Mouse (Mus musculus) gastrocnemius, postnatal 36 days (tissue): Measurements from ENCODE around the gene Mapk1ip1. TPM values are rescaled to one million over a fixed set of nuclear protein-coding genes. Genes with fewer than 3 reads are reported as not detected.

ENCODE experiments used
- DNase-seq, 2 experiments: peaks; one replicate each; pipeline ENCODE4 v3.0.0; 2022
- intact Hi-C: fragments of 180-260 bp; cut with DNase I; formaldehyde crosslinking; loops from one replicate; pipeline ENCODE4 v1.15.1; 2025
- long read RNA-seq, 2 experiments: library from polyadenylated mRNA; stranded (forward); transcript quantifications; one replicate each; pipeline ENCODE4 v2.0.0; 2021
- total RNA-seq, 2 experiments: library from RNA; stranded (reverse); gene quantifications; 2 replicates each; pipeline ENCODE4 v1.2.3; 2021

Gene Mapk1ip1
- total RNA-seq, result 10 to 100 TPM; 18.8 to 27.0 TPM
- long read RNA-seq, experiment 1, transcript Mapk1ip1-201 (2 exons, 1,502 nt), result major isoform, 15 of 37 reads
- long read RNA-seq, experiment 1, partial matches to known transcripts, result 0 of 37 reads
- long read RNA-seq, experiment 1, other reads (novel, unspliced or antisense), result 18 of 37 reads
- long read RNA-seq, experiment 2, transcript Mapk1ip1-201 (2 exons, 1,502 nt), result major isoform, 35 of 62 reads
- long read RNA-seq, experiment 2, transcript Mapk1ip1-202 (2 exons, 1,350 nt), result minor isoform, 6 of 62 reads
- long read RNA-seq, experiment 2, partial matches to known transcripts, result 0 of 62 reads
- long read RNA-seq, experiment 2, other reads (novel, unspliced or antisense), result 21 of 62 reads

DNA sequence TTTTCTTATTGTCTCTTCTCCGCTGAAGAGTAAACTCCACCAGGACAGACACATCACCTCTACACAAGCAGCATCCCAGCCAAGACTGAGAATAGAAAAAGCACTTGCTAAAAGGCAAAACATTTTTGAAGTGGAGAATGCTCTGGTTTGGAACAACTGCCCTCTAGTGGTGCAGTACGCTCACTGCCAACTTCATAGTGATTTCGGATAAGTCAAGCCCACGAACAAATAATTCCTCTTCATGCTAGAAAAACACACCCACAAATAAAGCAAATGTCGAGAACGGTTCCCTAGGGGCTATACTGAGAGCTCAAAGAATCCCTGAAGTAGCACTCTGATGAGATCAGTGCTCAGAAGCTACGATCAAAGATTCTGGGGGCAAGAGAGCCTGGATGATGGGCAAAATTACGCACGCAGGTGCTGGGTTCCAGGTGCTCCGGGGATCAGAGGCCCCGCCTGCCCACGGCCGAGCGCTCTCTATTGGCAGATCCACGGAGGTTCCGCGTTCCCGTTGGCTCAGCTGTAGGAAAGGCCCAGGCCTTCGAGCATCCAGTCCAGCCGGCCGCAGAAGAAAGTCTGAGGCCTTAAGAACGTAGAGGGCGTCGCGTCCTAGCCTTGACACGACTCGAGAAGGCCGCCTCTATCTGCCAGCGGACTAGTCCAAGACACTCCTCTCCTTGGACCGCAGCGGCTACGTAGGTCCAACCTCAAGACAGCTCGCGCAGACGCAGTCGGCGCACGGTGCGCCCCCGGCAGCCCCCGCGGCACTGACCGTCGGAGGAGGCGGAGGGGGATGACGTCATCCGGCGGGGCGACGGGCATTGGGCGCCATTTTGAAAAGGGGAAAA, at the start of gene Mapk1ip1, which contains the start of gene Ppp2r2d:
Gene Mapk1ip1 (minus strand): TSS at position 730 of the 848 bp plus-strand sequence.
Gene Ppp2r2d (plus strand): TSS at position 536 of the 848 bp plus-strand sequence.
- intact Hi-C loops, result no loop called here
- DNase-seq, result peak; percentile 93 to 97

DNA sequence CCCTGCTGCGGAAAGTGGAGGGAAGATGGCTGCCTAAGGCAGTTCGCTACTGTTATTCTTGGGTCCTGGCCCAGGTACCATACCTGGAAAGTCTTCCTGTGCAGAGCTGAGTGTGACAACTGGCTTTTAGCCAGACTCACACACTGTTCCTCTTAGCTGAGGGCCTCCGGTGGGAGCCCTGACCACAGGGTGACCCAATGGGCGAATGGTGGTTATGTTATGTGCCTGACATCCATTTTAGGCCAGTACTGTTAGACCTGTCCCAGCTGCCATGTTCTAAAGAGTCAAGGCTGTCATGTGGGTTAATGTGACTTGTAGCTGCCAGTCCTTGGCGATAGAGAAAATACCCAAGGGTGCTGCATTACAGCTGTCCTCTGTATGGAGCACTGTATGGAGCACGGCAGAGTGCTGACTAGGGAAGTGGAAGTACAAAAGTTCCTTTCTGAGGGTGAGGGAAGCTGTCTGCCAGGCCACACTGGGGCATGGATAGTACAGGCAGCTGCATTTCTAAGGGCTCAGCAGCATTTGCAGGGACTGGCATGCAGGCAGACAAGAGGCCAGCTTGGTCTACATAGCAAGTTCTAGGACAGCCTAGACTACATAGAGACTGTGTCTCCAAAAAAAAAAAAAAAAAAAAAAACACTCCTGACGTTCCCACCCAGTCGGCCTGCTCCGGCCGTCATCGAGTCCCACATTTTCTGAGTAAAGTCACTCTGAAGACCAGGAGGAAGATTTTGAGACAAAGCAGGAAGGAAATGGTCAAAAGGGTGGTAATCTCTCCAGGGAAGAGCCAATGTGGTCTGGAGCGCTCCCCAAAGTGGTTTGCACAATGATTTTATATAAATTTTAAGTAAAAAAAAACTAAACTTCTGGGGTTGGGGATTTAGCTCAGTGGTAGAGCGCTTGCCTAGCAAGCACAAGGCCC, 39.6 kb upstream of the Mapk1ip1 start:
- intact Hi-C loops, result no loop called here

DNA sequence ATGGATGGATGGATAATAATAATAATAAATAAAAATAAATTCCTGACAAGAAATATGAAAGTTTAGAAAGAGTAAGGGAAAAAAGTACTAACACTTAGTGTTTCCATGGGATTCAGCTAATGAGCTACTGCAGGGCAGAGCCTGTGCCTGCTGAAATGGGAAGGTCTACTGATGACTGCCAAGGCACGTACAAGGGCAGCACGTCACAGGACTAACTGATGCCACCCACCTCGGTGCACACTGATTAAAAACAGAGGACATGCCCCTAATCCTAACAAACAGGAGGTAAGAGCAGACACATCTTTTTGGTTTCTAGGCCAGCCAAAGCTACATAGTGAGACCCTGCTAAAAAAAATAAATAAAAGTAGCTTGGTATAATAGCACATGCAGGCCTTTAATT, 37.7 kb upstream of the Mapk1ip1 start:
- DNase-seq, result no peak
- intact Hi-C loops, result no loop called here

More for the DNA sequence above, 39.6 kb upstream of the Mapk1ip1 start:
- no peak for DNase-seq

DNA sequence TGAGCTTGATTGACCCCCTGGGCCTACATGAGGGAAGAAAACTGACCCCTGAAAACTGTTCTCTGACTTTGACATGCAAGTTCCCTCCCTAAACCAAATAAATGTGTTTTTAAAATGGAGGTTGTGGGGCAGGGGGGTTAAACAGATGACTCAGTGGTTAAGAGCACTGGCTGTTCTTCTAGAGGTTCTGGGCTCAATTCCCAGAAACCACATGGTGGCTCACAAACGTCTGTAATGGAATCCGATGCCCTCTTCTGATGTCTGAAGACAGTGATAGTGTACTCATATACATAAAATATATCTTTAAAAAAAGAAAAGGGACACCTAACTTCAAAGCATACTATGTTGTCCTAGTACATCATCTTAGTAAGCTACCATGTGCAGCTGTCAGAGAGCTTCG, 29.0 kb upstream of the Mapk1ip1 start:
- DNase-seq, result no peak

DNA sequence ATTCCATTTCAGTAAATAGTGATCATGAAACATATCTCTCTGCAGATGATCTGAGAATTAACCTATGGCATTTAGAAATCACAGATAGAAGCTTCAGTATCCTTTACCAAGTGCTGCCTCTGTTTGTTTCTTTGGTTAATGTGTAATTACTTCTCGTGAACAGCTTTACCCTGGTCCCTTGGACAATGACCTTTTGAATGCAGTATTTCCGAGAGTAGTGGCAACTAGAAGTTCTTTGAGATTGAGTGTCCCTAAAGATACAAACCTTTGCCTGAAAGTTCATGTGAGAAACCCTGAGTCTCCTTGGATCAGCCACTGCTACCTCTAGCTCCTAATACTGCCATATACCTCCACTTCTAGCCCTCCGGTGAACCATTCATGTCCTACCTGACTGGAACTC, 26.9 kb upstream of the Mapk1ip1 start:
- intact Hi-C loops, result no loop called here
- no peak for DNase-seq

More for the DNA sequence above, 29.0 kb upstream of the Mapk1ip1 start:
- intact Hi-C loops, result no loop called here

DNA sequence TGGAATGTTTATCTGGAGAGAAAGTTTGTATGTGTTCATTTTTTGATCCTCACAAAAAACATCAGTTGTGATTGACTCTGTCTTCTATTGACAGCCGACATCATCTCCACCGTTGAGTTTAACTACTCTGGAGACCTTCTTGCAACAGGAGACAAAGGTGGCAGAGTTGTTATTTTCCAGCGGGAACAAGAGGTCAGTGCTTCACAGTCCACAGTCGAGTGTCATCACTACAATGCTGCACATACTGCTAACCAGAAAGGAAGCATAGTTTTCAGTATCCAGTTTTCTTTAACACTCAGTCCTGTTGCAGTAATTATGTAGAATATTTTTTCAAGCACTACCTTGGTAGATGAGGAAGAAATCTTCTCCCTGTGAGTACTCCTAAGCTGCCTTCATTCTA, 22.2 kb upstream of the Mapk1ip1 start:
- intact Hi-C loops, result no loop called here
- DNase-seq, result no peak

DNA sequence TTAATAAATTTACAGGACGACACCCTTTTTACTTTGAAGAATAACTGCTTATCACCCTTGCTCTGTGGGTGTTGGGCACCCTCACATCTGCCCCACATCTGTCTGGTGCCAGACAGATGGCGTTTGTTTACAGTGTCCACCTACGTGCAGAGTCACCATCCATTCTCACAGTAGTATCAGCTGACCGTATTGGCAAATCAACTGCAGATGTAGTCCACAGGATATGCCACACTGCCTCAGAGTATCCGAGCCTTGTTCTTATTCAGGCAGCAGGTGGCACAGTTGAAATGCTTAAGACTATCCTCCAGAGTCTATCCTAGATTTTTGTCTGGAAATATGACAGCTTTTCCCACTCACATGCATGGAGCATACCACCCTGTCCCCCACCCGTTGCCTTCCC, 21.2 kb upstream of the Mapk1ip1 start:
- intact Hi-C loops, result no loop called here

DNA sequence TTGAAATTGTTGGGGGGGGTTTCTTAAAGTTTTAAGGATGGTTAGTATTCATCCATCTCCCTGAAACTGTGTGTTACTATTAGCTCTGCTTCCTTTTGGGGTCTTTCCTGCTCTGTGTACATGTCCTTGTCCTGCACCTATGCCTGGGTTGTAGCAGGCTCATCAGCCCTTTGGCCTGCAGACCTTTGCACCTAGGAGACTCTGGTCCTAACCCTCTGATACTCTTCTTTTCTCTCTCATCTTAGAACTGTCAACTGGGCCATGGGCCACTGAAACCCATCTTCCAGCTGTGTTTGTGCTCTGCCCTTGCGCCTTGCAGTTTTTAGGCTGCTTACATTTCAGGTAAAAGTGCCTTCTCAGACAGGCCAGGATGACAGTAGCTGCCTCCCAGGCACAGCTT, 18.7 kb upstream of the Mapk1ip1 start:
- no peak for DNase-seq
- intact Hi-C loops, result no loop called here

More for the DNA sequence above, 21.2 kb upstream of the Mapk1ip1 start:
- no peak for DNase-seq

DNA sequence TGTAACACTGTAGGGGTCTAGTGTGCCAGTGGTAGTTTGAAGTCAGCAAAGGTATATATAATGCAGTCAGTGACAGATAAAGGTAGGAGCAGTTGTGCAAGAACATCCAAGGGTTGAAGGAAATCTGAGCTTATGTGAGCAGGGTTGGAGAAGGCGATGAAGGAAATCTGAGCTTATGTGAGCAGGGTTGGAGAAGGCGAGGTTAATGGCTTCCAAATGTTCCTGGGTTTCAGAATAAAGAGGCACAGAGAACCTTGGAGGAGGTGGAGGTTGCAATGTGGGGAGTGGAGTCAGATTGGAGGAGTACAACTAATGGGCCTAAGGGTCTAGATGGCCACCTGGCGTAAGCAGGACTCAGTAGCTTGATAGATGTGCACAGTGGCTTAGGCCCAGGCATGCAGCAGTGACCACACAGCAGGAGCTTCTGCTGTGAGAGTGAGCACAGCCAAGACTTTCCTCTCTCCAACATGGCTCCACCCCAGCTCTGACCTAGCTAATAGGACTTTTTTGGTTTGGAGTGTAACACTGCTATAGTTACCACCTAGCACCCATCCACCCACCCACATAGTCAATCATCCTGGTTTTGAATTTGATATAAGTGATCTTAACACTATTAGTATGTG, 18.0 kb upstream of the Mapk1ip1 start:
- intact Hi-C loops, result no loop called here
- no peak for DNase-seq

DNA sequence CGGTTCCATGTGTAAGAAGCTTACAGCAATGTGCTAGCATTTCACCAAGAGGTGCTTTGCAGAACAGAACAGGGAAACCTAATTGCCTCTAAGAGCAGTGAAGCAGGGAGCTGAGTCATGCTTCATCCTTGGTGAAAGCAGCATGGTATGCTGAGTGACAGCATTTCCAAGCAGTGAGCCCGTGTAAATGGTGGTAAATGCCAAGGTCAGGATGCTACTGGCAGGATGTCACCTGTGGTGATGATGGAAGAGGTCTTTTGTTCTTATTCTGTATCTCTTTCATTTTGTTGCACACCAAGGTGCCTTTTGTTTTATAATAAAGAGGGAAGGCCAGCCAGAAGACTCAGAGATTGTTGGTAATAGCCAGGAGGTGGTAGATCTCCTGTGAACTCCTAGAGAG, 10.6 kb upstream of the Mapk1ip1 start:
- intact Hi-C loops, result no loop called here
- no peak for DNase-seq

DNA sequence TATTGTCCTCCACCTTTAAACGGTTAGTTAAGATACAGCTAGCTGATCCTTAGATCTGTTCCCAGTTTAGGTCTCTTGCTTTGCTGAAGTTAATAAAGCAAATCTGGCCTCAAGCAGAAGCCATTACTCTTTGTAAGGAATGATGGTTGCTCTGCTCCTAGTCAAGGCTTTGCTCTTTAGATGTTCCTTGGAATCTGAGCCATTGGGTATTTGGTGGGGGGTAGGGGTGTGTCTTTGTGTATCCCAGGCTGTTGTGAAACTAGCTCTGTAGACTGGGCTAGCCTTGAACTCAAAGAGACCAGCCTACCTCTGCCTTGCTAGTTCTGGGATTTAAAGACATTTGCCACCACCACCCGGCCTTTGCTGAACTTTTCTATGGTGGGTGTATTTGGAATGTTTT, 8.1 kb upstream of the Mapk1ip1 start:
- no peak for DNase-seq
- intact Hi-C loops, result no loop called here

DNA sequence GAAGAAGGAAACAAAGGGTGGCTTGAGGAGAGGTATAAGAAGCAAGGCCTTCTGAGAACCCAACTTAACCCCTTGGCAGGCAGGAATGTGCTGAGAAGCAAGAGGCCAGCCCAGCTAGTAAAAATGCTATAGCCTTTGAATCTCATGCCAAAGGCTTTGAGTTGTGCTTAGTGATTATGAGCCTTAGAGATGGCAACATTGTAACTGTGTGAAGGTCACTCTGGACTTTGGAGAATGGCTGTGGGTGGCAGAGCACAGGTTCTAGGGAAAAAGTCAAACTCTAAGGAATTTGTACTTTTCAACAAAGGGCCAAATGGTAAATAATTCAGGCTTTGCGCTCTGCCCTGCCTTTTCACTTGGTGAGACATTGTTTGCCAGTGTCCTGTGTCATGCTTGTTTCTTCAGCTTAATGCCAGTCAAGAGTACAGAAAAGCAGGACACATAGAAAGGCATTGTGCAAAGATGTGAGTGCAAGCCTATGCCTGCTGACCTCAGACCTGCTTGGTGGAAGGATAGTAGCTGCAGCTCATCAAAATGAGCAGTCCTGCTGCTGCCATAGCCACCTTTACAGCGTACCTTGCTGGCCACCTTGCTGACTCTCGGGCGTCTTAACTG, 7.5 kb upstream of the Mapk1ip1 start:
- intact Hi-C loops, result no loop called here
- no peak for DNase-seq

DNA sequence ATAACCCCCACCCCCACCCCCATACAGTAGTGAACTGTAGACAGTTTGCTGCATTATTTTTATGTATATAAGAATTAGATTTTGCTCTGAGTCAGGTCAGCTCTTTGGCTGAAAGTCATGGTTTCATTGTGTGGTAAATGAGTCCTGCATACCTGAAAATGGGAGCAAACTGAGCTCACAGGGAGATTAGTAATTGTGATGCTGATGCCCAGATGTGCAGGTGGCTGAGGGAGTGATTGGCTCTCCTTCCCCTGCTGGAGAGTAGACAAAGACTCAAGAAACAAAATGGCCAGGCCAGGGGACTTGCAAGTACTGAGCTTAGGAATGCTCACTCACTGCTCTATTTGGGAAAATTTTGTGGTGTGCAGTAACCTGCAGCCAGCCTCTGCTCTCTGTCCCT, 4.0 kb upstream of the Mapk1ip1 start:
- intact Hi-C loops, result no loop called here
- DNase-seq, result no peak

DNA sequence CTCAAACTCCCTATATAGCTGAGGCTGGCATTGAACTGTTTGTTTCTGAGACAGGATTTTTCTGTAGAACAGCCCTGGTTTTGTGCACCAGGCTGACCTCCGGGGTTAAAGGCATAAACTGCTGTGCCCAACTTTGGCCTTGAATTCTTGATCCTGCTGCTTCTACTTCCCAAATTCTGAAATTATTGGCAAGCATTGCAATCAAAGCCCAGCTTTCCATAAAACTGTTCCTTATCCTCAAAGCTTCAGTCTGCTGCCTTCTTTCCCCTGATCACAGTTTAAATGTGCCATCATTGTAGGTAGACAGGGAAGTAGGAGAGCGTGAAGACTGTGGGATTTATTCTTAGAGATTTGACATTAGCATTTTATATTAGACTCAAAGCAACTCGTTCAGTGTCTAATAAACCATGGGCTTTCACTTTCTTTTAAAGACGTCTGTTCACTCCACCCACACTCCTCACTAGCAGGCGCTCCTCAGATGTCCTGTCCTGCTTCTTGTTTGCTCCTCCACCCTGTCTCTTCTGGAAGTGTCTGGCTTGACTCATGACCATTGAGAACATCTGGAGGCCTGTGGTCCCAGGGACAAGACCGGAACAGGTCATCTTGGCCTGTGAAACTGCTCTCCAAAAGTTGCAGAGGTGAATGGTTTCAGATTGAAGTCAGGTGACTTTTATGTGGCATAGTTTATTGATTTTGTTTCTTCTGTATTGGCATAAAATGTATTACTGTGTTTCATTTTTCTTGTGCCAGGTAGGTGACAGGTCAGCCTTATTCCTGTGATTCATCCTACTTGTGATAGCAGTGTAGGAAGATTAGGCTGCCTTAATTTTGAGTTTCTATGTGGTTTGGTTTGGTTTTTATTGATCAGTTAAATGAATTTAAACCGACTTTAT, 2.2 kb upstream of the Mapk1ip1 start:
- no peak for DNase-seq
- intact Hi-C loops, result no loop called here

DNA sequence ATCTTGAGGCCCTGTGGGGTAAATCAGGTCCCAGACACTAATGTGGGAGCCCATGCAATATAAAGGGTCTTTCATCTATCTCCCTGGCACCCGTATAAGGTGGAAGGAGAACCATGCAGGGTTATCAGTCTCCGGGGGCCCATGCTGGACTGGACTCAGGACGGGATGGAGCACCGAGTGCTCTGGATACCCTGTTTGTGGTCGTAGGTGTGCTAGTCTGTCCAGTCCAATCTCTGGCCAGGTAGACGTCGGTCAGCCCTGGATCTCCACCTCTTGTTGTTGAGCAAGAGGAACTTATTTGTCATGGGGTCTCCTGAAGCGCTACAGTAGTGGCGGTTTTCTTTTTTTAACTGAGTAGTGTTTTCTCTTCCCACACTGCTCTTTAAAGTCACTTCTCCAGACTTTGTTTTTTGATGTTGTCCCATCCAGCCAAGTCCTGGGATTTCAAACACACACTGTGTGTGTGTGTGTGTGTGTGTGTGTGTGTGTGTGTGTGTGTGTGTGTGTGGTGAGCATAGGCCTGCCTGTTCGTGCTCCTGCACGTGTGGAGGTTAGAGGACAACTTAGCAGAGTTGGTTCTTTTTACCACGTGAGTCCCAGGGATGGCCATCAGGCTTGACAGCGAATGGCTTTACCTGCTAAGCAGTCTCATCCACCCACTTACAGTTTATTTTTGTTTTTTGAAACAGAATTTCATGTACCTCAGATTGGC, 1.4 kb upstream of the Mapk1ip1 start:
- intact Hi-C loops, result no loop called here
- no peak for DNase-seq

DNA sequence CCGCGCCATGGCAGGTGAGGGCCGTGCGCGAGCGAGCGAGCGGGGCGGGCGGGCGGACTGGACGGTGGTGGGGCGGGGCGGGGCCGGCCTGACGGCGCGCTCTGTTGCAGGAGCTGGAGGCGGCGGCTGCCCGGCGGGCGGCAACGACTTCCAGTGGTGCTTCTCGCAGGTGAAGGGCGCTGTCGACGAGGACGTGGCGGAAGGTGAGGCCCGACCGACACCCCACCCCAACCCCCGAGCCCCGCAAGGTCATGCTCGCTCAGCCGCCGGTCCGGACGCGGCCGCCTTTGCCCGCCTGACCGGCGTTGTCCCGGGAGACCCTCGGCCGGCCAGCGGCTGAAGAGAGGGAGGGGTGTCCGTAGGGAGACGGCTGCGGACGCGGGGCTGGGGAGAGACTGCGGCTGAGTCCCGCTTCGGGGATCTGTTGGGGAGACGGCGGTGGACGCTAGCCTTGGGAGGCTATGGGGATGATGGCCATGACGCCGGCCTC, 474 bp upstream of the Mapk1ip1 start:
- no peak for DNase-seq
- intact Hi-C loops, result no loop called here

DNA sequence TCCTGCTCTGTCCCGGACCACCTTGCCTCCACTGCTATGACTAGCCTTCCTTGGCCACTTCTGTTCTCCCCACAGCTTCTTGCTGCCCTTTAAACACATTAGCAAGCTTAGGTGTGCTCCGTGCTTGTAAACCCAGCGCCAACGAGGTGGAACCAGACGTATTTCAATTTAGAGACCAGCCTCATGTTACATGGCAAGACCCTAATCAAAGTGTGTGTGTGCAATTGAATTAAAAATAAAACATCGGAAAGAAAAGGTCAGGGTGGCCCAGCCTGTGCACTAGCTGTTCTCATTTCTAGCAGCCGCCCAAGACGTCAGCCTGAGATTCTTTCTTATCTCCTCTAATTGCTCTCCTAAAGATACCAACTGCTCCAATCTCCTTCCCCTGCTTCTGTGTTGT, 962 bp downstream of the Mapk1ip1 start:
- no peak for DNase-seq
- intact Hi-C loops, result no loop called here

DNA sequence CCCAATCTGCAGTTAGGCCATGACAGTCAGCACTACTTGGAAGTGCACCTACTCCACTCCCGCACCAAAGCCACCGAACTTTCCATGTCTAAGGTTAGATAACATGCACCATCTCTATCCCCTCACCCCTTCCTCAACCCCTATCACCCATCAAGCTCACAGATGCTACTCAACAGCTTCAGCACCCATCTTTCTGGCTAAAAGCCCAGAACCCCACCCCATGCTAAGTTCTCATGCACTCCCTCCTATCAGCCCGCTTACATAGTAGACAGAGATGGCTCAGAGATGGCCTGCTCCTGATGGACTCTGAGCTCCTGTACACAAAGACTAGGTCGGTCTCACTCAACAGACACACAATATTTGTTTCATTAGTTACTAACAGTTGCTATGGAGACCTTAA, 2.7 kb downstream of the Mapk1ip1 start:
- intact Hi-C loops, result no loop called here
- no peak for DNase-seq
